Mouse (Mus musculus) brain, embryonic 14.5 days (tissue): Measurements from ENCODE around the gene Eif2b3. TPM values are rescaled to one million over a fixed set of nuclear protein-coding genes. Genes with fewer than 3 reads are reported as not detected.

Source experiments
- DNase-seq: peaks from one replicate; pipeline ENCODE4 v3.0.0-alpha.2; 2011; ENCODE audit warnings: low read depth
- CTCF ChIP-seq: fragments of 200-500 bp; IDR thresholded peaks from 2 replicates; pipeline ENCODE4 v1.5.1; 2012; ENCODE audit warnings: inconsistent platforms, mild to moderate bottlenecking, moderate library complexity, borderline replicate concordance; ENCODE audit not compliant: insufficient read depth, insufficient read length; ENCODE audit errors: extremely low read depth
- POLR2A ChIP-seq: fragments of 200-500 bp; IDR thresholded peaks from 2 replicates; pipeline ENCODE4 v1.6.1; 2012; ENCODE audit warnings: mild to moderate bottlenecking, inconsistent platforms, borderline replicate concordance; ENCODE audit not compliant: poor library complexity, insufficient read depth, insufficient read length, severe bottlenecking; ENCODE audit errors: extremely low read depth
- polyA plus RNA-seq: library from polyadenylated mRNA; depleted of rRNA; stranded (reverse); fragments of >200 nt; gene quantifications from 2 replicates; pipeline ENCODE4 v1.2.3, GENCODE M21; 2012; rRNA removed

The Eif2b3 gene
- polyA plus RNA-seq, result 24.6 and 25.0 TPM in 2 replicates

- peak; percentile 98 for DNase-seq
- TF ChIP-seq POLR2A, result peak; percentile 70
- peak; percentile 11; the same call in 1 of the 2 replicates for TF ChIP-seq CTCF
Measured at GRCm38 (mm10) chr4:117019206-117020134, at the start of gene Eif2b3. Gene Eif2b3, plus strand, starts transcription at chr4:117019402.

GRCm38 (mm10) chr4:116976503-116976902 is 42.7 kb upstream of the Eif2b3 start:
- DNase-seq, result no peak
- no peak for TF ChIP-seq CTCF
- no peak for TF ChIP-seq POLR2A

- no peak for DNase-seq
- TF ChIP-seq POLR2A (no peak), CTCF (no peak)
Measured at GRCm38 (mm10) chr4:116985681-116986080, 33.5 kb upstream of the Eif2b3 start.

- TF ChIP-seq CTCF (peak; percentile 76), POLR2A (no peak)
- peak; percentile 90 for DNase-seq
Measured at GRCm38 (mm10) chr4:116986400-116987121, 32.6 kb upstream of the Eif2b3 start.

- TF ChIP-seq POLR2A (no peak), CTCF (no peak)
- DNase-seq, result no peak
Measured at GRCm38 (mm10) chr4:116987122-116987456, 32.1 kb upstream of the Eif2b3 start.

GRCm38 (mm10) chr4:116989731-116990130 is 29.5 kb upstream of the Eif2b3 start:
- DNase-seq, result no peak
- TF ChIP-seq POLR2A, result no peak
- no peak for TF ChIP-seq CTCF

GRCm38 (mm10) chr4:116991366-116991765 is 27.8 kb upstream of the Eif2b3 start:
- TF ChIP-seq CTCF, result peak; percentile 92
- TF ChIP-seq POLR2A, result no peak
- peak; percentile 82 for DNase-seq

GRCm38 (mm10) chr4:116993672-116994621 is 25.3 kb upstream of the Eif2b3 start, which contains the start of gene Urod:
Gene Urod, minus strand, starts transcription at chr4:116994413.
- peak; percentile 98 for DNase-seq
- TF ChIP-seq POLR2A (no peak), CTCF (no peak)

GRCm38 (mm10) chr4:116995131-116995797 is 23.9 kb upstream of the Eif2b3 start, which contains the start of gene Hectd3:
Gene Hectd3, plus strand, starts transcription at chr4:116995317.
- TF ChIP-seq POLR2A (peak; percentile 52; the same call in 1 of the 2 replicates), CTCF (no peak)
- DNase-seq, result peak; percentile 85

GRCm38 (mm10) chr4:116995798-116996135 is 23.4 kb upstream of the Eif2b3 start:
- peak; percentile 60 for DNase-seq

More at GRCm38 (mm10) chr4:116995798-116996135, 23.4 kb upstream of the Eif2b3 start:
- peak; percentile 44; the same call in 1 of the 2 replicates for TF ChIP-seq CTCF
- TF ChIP-seq POLR2A, result no peak
